Mouse (Mus musculus) E14TG2a.4 (cell line): ENCODE data around the gene Nfya.

Experiments
- H3K27me3 ChIP-seq: 2 replicates; pipeline ENCODE4 v1.6.1; 2014; ENCODE audit warnings: low read length, control low read depth; ENCODE audit not compliant: insufficient read depth
- H3K36me3 ChIP-seq: 2 replicates; pipeline ENCODE4 v1.6.1; 2014; ENCODE audit warnings: low read length, control low read depth; ENCODE audit not compliant: insufficient read depth
- H3K4me1 ChIP-seq: replicated peaks from 2 replicates; pipeline ENCODE4 v1.6.1; 2014; ENCODE audit warnings: low read depth, low read length, control low read depth
- H3K4me3 ChIP-seq: replicated peaks from 2 replicates; pipeline ENCODE4 v1.5.1; 2014; ENCODE audit warnings: mild to moderate bottlenecking, low read length
- H3K9me3 ChIP-seq: 2 replicates; pipeline ENCODE4 v1.6.1; 2014; ENCODE audit warnings: low read length, control low read depth
- CTCF ChIP-seq: conservative IDR thresholded peaks from 2 replicates; pipeline ENCODE4 v1.5.1; 2014; ENCODE audit warnings: low read length
- NANOG ChIP-seq: IDR thresholded peaks from 2 replicates; pipeline ENCODE4 v1.6.1; 2014; ENCODE audit warnings: borderline replicate concordance, low read length, mixed read lengths
- POU5F1 ChIP-seq: IDR thresholded peaks from 2 replicates; pipeline ENCODE4 v1.6.1; 2014; ENCODE audit warnings: low read length, borderline replicate concordance

The Nfya gene

GRCm38 (mm10) chr17:48410299-48410785, 636 bp upstream of the Nfya start:
- Histone ChIP-seq H3K36me3 (peaks cover 61% of the 10 kb centered on the region), H3K4me1 (peaks cover 52% of the 10 kb centered on the region), H3K9me3 (no peaks in the 10 kb centered on the region), H3K4me3 (peak overlapping the region; percentile 99), H3K27me3 (no peaks in the 10 kb centered on the region)
- no peak for TF ChIP-seq CTCF
- TF ChIP-seq POU5F1, result no peak
- TF ChIP-seq NANOG, result no peak

- no peak for TF ChIP-seq POU5F1
- H3K4me1 ChIP-seq, result peaks cover 50% of the 10 kb centered on the region
- no peaks in the 10 kb centered on the region for H3K9me3 ChIP-seq
- H3K36me3 ChIP-seq, result peaks cover 53% of the 10 kb centered on the region
- no peaks in the 10 kb centered on the region for H3K27me3 ChIP-seq
- peak overlapping the region; percentile 99 for H3K4me3 ChIP-seq
Observed at GRCm38 (mm10) chr17:48408526-48409291, 997 bp downstream of the Nfya start.

- H3K9me3 ChIP-seq, result no peaks in the 10 kb centered on the region
- TF ChIP-seq NANOG, result no peak
- no peak for TF ChIP-seq CTCF
- TF ChIP-seq POU5F1, result no peak
Observed at GRCm38 (mm10) chr17:48407910-48408525, 1.7 kb downstream of the Nfya start.

GRCm38 (mm10) chr17:48407154-48407553, 2.6 kb downstream of the Nfya start:
- Histone ChIP-seq H3K4me3 (peak overlapping the region; percentile 99), H3K27me3 (no peaks in the 10 kb centered on the region), H3K9me3 (no peaks in the 10 kb centered on the region), H3K36me3 (peaks cover 45% of the 10 kb centered on the region), H3K4me1 (peaks cover 51% of the 10 kb centered on the region)
- TF ChIP-seq CTCF (no peak), POU5F1 (no peak), NANOG (no peak)

More at GRCm38 (mm10) chr17:48407910-48408525, 1.7 kb downstream of the Nfya start:
- peaks cover 47% of the 10 kb centered on the region for H3K36me3 ChIP-seq
- peak overlapping the region; percentile 99 for H3K4me3 ChIP-seq
- peaks cover 51% of the 10 kb centered on the region for H3K4me1 ChIP-seq
- H3K27me3 ChIP-seq, result no peaks in the 10 kb centered on the region

GRCm38 (mm10) chr17:48404706-48405105, 5.0 kb downstream of the Nfya start:
- Histone ChIP-seq H3K4me3 (no peak overlapping the region), H3K4me1 (peaks cover 40% of the 10 kb centered on the region), H3K9me3 (no peaks in the 10 kb centered on the region), H3K27me3 (no peaks in the 10 kb centered on the region), H3K36me3 (peaks cover 57% of the 10 kb centered on the region)
- TF ChIP-seq NANOG (no peak), CTCF (no peak), POU5F1 (no peak)

GRCm38 (mm10) chr17:48403848-48404247, 5.9 kb downstream of the Nfya start:
- peaks cover 42% of the 10 kb centered on the region for H3K4me1 ChIP-seq

GRCm38 (mm10) chr17:48402751-48403150, 7.0 kb downstream of the Nfya start:
- Histone ChIP-seq H3K9me3 (no peaks in the 10 kb centered on the region), H3K36me3 (peaks cover 76% of the 10 kb centered on the region), H3K4me3 (no peak overlapping the region), H3K4me1 (peaks cover 45% of the 10 kb centered on the region), H3K27me3 (no peaks in the 10 kb centered on the region)
- TF ChIP-seq NANOG, result no peak
- TF ChIP-seq POU5F1, result no peak
- no peak for TF ChIP-seq CTCF

More at GRCm38 (mm10) chr17:48403848-48404247, 5.9 kb downstream of the Nfya start:
- TF ChIP-seq CTCF (no peak), POU5F1 (no peak), NANOG (no peak)
- Histone ChIP-seq H3K4me3 (no peak overlapping the region), H3K27me3 (no peaks in the 10 kb centered on the region), H3K9me3 (no peaks in the 10 kb centered on the region), H3K36me3 (peaks cover 65% of the 10 kb centered on the region)

GRCm38 (mm10) chr17:48401710-48402109, 8.0 kb downstream of the Nfya start:
- no peaks in the 10 kb centered on the region for H3K9me3 ChIP-seq

GRCm38 (mm10) chr17:48392616-48393015, 17.1 kb downstream of the Nfya start:
- H3K4me1 ChIP-seq, result peaks cover 37% of the 10 kb centered on the region
- no peaks in the 10 kb centered on the region for H3K9me3 ChIP-seq
- H3K36me3 ChIP-seq, result peaks cover 99% of the 10 kb centered on the region
- no peak for TF ChIP-seq NANOG
- no peak for TF ChIP-seq POU5F1
- TF ChIP-seq CTCF, result no peak
- H3K4me3 ChIP-seq, result no peak overlapping the region
- H3K27me3 ChIP-seq, result no peaks in the 10 kb centered on the region

More at GRCm38 (mm10) chr17:48401710-48402109, 8.0 kb downstream of the Nfya start:
- Histone ChIP-seq H3K4me1 (peaks cover 37% of the 10 kb centered on the region), H3K27me3 (no peaks in the 10 kb centered on the region), H3K4me3 (no peak overlapping the region), H3K36me3 (peaks cover 77% of the 10 kb centered on the region)
- no peak for TF ChIP-seq NANOG
- no peak for TF ChIP-seq CTCF
- no peak for TF ChIP-seq POU5F1
